Mouse (Mus musculus): ENCODE measurements around the gene Igsf23.
A peak's percentile ranks its signal among the peaks of the same experiment; 100 is the strongest.

The Igsf23 gene

DNA sequence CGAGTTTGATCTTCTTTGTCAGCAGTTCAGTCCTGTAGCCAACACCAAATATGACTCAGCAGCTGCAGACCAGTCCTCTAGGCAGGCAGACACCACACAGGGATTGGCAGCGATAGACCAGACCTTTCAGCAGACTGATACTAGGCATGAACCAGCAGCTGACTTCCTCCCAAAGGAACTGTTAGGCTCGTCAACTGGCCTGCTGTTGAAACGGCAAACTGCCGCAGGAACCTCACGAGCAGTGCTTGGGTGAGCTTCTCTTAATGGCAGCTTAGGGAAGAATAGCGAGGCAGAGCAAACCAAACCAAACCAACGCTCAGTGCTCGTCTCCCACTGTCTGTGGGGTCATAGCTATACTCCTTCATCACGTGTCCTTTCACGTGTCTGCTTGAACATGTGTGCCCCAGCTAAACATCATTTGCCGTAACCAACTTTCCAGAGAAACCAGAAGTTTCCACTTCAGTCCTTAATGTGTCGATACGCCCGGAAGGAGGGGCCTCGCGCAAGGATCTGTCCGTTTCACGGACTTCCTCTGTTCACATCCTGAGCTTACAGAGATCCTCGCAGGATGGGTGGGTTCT is 15.3 kb downstream of the Igsf23 start:
- DNase-seq (ENCODE audit: low read depth, low spot score), result no peak

DNA sequence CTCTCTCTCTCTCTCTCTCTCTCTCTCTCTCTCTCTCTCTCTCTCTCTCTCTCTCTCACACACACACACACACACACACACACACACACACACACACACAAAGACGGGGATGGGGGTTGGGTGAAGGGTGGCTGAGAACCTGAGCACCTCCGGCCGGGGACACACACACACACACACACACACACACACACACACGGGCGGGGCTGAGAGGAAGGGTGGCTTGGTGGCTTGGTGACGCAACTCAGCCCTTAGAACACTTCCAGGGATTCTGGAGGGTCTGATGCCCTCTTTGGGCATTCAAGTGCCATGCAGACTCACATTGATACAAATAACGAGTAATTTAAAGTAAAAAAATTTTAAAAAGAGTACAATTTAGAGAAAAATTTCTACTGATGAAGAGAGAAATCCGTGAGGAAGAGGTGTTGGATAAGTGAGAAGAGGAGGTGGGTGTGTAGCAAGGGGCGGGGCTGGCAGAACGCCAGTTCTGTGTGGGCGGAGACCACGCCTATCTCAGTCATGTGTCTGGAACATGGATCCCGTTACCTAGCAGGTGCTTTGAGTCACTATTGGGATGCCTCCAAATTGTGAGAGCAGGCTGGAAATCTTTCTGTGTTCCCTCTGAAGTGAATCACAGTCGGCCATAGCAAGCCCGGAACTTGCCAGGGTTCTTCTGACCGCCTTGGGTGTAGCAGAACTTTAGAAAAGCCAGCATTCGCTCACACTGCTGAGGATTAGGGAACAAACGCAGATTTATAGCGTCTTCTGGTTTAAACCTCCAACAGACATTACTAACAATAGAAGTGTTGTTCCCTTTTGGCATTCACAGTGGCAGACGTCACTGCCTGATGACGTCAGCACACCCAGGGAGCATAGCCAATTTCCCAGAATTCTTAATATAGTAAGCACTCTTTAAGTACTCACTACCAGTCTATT is 17.4 kb downstream of the Igsf23 start:
- DNase-seq (ENCODE audit: low read depth, low spot score), result peak; percentile 93

DNA sequence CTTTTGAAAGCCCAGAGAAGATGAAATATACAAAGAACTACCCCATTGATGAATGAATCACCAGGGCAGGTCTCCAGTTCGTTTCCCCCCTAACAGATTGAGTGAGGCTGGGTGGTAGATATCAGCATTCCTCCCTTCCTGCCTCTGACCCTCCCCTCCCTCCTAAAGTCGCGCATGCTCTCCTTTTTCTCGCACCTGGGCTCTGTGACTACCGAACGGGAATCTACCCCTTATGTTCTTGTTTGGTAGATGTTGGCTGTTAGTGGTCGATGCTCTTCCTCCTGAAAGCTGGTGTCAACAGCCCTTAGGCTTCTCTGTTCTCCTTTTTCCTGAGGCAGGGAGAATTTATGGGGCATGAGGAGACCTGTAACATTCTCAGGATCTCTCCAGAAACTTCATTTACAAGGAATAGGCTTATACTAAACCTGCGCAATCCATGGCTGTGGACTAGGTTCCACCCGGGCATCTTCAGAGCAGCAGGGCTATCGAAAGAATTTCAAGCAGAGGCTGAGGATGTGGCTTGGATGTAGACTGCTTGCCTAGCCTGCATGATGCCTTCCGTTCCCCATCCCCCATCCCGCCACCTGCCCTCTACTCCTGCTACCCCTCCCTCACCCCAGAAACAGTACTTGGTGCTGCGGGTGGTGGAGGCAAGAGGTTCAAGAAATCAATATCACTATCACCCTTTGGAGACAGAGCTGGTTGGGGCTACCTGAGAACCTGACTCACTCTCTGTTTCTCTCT is 18.3 kb downstream of the Igsf23 start:
- peak; percentile 50 for DNase-seq (ENCODE audit: low read depth, low spot score)

DNA sequence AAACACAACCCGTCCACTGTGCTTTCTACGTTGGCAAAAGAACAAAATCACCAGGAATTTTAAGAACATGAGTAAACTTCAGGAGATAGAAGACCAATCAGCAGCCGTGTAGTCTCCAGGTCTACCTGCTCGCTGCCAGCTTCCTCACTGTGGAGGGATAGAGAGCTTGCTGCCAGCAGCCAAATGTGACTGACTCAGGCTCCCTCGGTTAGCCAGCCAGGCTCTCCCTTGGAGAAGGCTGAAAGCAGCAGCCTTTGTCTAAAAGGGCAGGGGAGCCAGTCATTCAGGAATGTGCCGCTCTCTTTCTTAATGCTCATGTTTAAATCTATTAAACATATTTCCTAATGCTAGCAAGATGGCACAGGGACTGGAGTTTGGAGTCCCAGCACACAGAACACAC is 20.1 kb downstream of the Igsf23 start:
- peak; percentile 22 for DNase-seq (ENCODE audit: low read depth, low spot score)

DNA sequence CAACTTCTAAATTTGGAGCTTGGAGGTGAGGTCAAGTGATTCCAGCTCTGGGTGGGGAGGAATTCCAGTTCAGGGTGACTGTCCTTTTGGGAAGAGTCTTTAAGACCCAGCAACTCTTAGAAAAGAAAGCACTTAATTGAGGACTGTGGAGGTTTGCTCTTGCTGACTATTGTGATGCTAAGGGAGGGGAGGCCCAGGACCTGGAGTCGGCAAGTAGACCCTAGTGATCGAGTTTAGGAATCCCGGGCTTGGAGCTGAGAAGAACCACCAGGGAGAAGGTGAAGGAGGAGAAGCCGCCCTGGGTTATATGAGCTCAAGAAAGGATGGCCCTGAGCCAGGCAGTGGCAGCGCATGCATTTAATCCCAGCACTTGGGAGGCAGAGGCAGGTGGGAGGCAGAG is 22.1 kb downstream of the Igsf23 start:
- DNase-seq (ENCODE audit: low read depth, low spot score), result no peak

DNA sequence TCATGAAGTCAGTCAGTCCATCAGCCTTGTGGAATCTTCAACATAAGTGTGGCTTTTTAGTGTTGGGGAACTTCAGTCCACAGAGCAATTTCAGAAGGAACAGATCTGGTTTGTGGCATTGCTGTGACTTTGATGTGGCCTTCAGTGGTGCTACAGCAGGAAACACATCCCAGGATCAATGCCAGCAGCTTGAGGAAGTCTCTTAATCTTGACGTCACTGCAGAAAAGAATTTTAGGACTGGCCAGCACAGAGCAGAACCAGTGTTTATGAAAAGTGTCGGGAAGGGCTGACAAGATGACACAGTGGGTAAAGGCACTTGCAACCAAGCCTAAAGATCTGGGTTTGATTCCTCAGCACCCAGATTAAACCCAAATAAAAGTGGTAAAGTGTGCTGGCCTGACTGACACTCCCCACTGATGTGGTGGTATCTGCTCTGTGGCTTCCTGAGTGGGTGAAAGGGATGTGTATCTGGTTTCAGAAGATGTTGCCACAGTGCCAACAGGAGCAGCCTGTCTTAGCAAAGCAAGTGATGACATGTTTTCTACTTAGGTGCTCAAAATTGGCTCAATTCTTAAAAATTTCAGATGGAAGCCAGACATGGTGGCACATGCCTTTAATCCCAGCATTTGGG is 23.6 kb downstream of the Igsf23 start:
- DNase-seq (ENCODE audit: low read depth, low spot score), result no peak

DNA sequence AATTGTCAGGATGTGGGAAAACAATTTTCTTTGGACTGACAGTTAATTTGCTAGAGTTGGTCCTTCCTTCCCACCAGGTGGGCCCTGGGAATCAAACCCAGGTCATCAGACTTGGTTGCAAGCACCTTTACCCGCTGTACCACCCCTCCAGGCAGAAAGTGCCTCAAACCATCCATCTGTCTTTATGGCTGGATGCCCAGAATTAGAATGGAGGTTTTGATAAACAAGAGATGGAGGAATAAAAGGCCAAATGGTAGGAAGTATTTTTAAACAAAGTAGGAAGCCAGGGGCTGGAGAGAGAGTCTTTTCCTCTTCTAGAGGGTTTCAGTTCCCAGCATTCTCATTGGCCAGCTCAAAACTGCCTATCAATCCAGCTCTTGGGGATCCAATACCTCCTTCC is 25.2 kb downstream of the Igsf23 start:
- peak; percentile 77 for DNase-seq (ENCODE audit: low read depth, low spot score)

DNA sequence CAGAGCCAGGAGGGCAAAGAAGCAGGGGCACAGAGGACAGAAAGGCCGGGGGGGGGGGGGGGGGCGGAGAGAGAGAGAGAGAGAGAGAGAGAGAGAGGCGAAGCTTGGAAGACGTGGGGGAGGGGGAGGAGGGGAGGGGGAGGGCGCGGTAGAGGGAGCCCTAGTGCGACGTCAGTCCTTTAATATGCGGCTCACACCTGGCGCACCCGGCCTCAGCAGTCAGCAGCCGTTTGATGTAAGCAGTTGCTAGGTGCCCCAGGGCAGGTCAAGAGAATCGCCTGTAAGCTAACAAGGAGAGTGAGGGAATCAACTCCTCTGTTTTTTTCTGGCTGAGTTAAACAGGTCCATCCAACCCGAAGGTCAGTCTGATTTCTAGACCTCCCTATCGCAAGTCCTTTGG is 26.8 kb downstream of the Igsf23 start:
- DNase-seq (ENCODE audit: low read depth, low spot score), result peak; percentile 21

DNA sequence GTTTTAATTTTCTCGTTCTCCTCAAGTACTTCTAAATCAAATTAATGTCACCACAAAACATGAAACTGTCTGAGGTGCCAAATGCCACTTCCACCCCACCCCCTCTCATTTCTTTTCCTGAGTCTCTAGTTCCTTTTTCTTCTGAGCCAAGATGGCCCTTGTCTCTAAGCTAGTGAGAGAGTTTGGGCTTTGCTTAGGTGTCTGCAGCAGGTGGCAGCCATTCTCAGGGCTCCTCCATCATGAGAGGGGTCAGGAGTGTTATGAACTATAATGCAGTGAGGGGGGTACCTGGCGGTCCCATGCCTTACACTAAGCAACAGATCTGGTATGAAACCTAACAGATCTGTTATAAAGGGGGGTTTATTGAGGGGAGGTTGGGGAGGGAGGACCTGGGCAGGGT is 27.2 kb downstream of the Igsf23 start:
- DNase-seq (ENCODE audit: low read depth, low spot score), result no peak

DNA sequence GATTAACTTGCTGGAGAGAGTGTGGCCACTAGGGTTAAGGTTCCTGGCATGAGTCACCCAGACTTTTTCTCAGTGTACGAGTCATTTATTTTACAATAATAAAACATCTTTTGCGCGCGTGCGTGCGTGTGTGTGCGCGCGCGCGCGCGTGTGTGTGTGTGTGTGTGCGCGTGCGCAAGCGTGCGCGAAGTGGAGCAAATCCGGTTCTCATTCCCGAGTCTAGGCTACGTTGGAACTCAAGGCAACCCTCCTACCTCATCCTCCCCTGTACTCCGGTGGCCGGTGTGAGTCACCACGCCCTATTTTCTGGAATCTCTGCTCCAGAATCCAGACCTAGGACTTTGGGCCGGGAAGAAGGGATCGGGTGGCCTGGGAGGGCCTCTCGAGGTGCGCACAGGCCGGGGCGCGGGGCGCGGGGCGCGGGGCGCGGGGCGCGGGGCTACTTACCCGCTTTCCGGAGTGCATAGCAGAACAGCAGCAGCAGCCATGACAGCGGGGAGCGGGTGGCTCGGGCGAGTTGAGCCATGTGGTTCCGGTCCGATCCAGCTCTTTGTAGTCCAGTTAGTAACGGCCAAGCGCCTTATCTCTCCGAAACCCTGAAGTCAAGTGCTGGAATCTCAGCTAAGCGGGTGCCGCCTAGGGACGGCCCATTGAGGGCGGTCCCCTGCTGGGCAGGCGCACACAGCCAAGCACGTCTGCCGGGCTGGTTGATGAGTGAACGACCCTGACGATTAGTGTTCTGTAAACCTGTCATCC is 29.9 kb downstream of the Igsf23 start, which contains the start of gene Pvr:
TSS of gene Pvr (minus strand) at position 655 of the 756 bp plus-strand sequence.
- peak; percentile 93 for DNase-seq (ENCODE audit: low read depth, low spot score)

DNA sequence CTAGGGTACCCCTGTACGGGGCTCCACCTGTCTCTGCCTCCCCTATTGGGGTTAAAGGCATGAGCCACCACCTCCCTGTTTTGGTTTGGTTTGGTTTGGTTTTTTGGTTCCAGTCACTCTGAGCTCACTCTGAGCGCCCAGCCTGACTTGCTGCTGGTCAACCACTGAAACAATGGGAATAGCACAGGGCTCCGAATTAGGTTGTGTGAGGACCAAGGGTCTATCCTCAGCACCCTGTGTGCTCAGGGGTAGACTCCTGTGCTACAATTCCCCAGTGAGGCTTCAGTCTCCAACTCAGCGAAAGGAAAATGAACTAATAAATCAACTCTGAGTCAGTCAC is 30.4 kb downstream of the Igsf23 start:
- no peak for DNase-seq (ENCODE audit: low read depth, low spot score)

DNA sequence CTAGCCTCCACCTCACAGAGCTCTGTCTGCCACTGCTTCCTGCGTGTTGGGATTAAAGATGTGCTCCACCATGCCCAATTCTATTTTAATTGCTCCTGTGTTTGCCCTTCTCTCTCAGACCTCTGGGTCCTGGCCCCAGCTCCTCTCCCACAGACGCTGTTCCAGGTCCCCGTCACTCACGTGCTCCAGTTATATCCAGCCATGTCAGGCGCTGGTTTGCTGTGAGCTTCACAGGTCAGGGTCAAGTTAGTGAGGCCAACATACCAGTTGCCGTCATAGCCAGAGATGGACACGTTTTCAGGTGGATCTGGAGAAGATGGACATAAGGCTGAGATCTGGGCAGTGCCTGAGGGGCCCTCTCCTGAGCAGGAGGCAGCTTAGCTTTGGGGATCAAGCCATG is 36.0 kb downstream of the Igsf23 start:
- DNase-seq (ENCODE audit: low read depth, low spot score), result no peak

DNA sequence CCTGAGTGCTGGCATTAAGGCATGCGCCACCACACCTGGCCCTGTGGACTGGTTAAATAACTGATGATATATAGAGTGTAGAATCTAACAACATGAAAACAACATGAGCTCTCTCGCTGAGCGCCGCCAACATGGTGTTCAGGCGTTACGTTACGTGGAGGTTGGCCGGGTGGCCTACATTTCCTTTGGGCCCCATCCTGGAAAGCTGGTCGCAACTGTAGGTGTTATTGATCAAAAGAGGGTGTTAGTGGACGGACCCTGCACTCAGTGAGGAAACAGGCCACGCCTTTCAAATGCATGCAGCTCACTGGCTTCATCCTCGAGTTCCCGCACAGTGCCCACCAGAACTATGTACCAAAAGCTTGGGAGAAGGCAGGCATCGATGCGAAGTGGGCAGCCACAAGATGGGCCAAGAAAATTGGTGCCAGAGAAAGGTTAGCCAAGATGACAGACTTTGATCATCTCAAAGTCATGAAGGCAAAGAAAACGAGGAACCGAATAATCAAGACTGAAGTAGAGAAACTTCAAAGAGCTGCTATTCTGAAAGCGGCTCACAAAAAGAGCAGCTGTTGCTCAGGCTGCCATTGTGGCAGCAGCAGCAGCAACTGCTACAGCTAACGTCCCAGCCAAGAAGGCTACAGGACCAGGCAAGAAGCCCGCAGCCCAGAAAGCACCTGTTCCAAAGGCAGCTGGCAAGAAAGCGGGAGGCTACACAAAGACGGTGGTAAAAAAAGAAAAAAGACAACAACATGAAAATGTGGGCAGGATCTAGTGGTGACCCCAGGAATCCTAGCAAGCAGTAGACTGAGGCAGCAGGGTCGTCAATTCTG is 38.6 kb downstream of the Igsf23 start:
- no peak for DNase-seq (ENCODE audit: low read depth, low spot score)

DNA sequence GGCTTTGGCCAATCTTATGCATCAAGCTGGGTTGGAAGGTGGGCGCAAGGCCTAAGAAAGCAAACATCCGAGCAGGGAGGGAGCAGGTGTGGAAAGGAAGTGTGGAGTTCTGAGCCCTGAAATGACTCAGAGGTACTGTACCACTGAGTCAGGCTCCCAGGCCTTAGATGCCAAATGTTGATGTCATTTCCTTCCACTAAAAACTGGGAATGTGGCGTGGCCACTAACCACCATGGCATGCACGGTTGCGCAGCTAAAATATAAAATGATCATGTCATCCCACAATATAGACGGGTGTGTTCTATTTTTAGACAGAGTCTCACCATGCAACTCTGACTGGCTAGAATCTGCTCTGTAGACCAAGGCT is 39.3 kb downstream of the Igsf23 start:
- DNase-seq (ENCODE audit: low read depth, low spot score), result no peak

DNA sequence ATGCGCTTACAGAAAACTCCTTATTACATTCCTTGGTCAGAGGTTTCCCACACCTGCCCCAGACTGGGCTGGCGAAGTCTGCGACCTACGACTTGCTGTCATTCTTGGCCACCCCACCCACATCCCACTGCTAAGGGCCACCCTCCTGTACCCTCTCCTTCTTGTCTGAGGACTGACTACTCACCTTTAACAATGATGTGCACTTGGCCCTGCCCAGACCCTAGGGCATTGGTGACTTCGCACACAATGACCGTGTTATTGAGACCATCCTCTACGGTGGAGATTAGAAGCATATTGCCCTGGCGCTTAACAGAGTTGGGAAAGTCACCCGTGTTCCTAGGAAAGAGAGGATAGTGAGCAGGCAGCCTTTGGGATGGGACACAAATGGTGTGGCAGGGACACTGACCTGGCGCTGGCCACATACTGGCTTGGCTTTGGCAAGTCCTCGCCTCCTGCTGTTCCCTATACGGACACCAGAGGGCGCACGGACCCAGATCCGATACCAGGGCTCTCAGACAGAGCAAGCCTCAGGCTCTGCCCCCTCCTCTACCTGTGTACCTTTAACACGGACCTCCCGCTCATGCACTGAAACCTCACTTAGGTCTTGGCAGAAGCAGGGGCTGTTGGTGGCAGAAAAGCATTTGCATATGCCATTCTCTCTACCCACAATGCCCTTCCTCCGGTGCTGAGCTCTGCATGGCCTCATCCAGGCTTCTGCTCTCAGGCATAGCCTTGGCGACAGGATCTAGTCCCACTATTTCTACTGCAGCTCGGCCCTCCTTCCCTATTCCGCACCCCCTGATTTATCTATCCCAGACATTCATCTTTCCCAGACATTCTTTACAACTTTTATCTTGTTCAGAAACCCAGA is 39.9 kb downstream of the Igsf23 start:
- DNase-seq (ENCODE audit: low read depth, low spot score), result peak; percentile 83

DNA sequence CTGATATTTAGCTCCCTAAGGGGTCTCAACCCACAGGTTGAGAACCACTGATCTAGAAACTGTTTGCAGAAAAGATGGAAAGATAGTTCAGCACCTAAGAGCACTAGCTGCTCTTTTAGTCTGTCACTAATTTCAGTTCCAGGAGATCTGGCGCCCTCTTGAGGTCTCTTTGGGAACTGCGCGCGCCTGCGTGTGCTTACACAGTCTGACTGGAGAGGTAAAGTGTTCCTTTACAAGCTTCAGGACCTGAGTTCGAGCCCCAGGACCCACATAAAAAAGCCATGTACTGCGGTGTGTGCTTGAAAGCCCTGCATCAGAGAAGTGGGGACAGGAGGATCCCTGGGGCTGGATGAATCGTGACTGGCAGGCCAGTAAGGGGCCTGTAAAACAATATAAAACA is 60.7 kb downstream of the Igsf23 start:
- DNase-seq (ENCODE audit: low read depth, low spot score), result peak; percentile 17

DNA sequence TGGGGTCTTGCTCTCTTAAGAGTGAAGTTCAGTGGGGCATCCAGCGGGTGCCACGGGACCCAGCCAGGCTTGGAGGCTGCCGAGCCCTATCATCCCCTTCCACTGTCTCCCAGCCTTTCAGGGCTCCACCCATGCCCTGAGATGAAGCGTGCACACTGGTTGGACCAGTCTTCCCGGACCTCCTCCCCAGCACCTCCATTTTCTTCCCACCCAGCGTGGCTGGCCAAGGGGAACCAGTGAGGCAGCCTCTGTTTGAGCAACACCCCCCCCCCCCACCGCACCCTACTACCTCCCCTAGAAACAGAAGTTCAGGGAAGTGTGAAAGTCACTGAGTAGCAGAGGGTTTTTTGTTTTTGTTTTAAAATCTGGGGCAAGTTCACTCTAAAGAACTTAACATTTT is 62.7 kb downstream of the Igsf23 start, which contains the start of gene Ceacam19:
TSS of gene Ceacam19 (minus strand) at position 117 of the 400 bp plus-strand sequence.
- DNase-seq (ENCODE audit: low read depth, low spot score), result no peak
